Mouse (Mus musculus): Measurements from ENCODE around the gene Gp1bb. TPM values are rescaled to one million over a fixed set of nuclear protein-coding genes. Genes with fewer than 3 reads are reported as not detected.

The Gp1bb gene
- total RNA-seq, 4 experiments from 2014 or later = 0.36 to 1.1 (median 0.93) TPM; not detected in 1

GRCm38 (mm10) chr16:18582426-18583148 lies 39.6 kb downstream of the Gp1bb start:
- no peak for DNase-seq (ENCODE audit: low spot score in 2 of 2)

- no peak for DNase-seq (ENCODE audit: low spot score in 2 of 2)
Measured at GRCm38 (mm10) chr16:18581623-18582205, 40.5 kb downstream of the Gp1bb start.

GRCm38 (mm10) chr16:18581050-18581622 lies 41.1 kb downstream of the Gp1bb start:
- DNase-seq (ENCODE audit: low spot score in 2 of 2) = no peak

- no peak for DNase-seq (ENCODE audit: low spot score in 2 of 2)
Measured at GRCm38 (mm10) chr16:18580389-18580788, 41.8 kb downstream of the Gp1bb start.

GRCm38 (mm10) chr16:18577599-18578160 lies 44.5 kb downstream of the Gp1bb start:
- DNase-seq (ENCODE audit: low spot score in 2 of 2) = no peak

- DNase-seq (ENCODE audit: low spot score in 2 of 2) = no peak
Measured at GRCm38 (mm10) chr16:18577071-18577470, 45.1 kb downstream of the Gp1bb start.

GRCm38 (mm10) chr16:18574196-18574595 lies 48.0 kb downstream of the Gp1bb start:
- no peak for DNase-seq (ENCODE audit: low spot score in 2 of 2)

Other genes with a start within 250 kb of the Gp1bb start
- gene Txnrd2, start 196.0 kb downstream of the Gp1bb start, total RNA-seq (2022) = 10 to 100 TPM; 16.5 to 22.7 (median 19.1) TPM
- 10 to 100 TPM; 92.9 to 97.2 (median 94.3) TPM for gene Comt, start 195.6 kb downstream of the Gp1bb start, total RNA-seq (2022)
- 1 to 10 TPM; 4.9 to 5.7 (median 5.3) TPM for gene Gnb1l, start 123.7 kb downstream of the Gp1bb start, total RNA-seq (2022)
- gene Rtl10, start 123.5 kb downstream of the Gp1bb start, total RNA-seq (2022) = 1 to 10 TPM; 6.4 to 7.8 (median 7.6) TPM
- 1 to 10 TPM; 1.0 to 2.1 (median 1.6) TPM for gene Tbx1, start 31.7 kb downstream of the Gp1bb start, total RNA-seq (2022)
- 100 to 1,000 TPM; 207 to 234 (median 219) TPM for gene Gm49601, start 4.0 kb upstream of the Gp1bb start, total RNA-seq (2022)
- 100 to 1,000 TPM; 759 to 812 (median 777) TPM for gene Sept5, start 7.6 kb upstream of the Gp1bb start, total RNA-seq (2022)
- gene Cldn5, start 154.4 kb upstream of the Gp1bb start, total RNA-seq (2022) = 10 to 100 TPM; 33.1 to 37.2 (median 35.2) TPM
- gene Ufd1, start 189.4 kb upstream of the Gp1bb start, total RNA-seq (2022) = 100 to 1,000 TPM; 104 to 118 (median 107) TPM
- gene Cdc45, start 189.6 kb upstream of the Gp1bb start, total RNA-seq (2022) = 1 to 10 TPM; 2.0 to 2.9 (median 2.2) TPM
- 10 to 100 TPM; 23.2 to 29.8 (median 28.6) TPM for gene 2510002D24Rik, start 214.2 kb upstream of the Gp1bb start, total RNA-seq (2022)
- 10 to 100 TPM in 2 of 4 experiments, 1 to 10 TPM in 1, under 1 TPM in 1; 0.88 to 13.3 (median 9.0) TPM for gene Gm28539, start 214.2 kb upstream of the Gp1bb start, total RNA-seq (2022)

Measured in left cerebral cortex, adult 8-10 months (tissue).